Mouse (Mus musculus) B cell, adult 62 days (primary cell): ENCODE results near the gene Cdc7. TPM values are rescaled to one million over a fixed set of nuclear protein-coding genes. Genes with fewer than 3 reads are reported as not detected.

Experiments used
- total RNA-seq: library from RNA; stranded (reverse); gene quantifications from 4 replicates; pipeline ENCODE4 v1.2.4, GENCODE M21; 2023

Cdc7 gene
- total RNA-seq, result 14.3 to 19.7 TPM (median 16.9 TPM) in 4 replicates

GRCm38 (mm10) chr5:106963584-106964512 is at the start of gene Cdc7:
Gene Cdc7 (plus strand): TSS chr5:106964322.

GRCm38 (mm10) chr5:106925488-106926368 is 38.4 kb upstream of the Cdc7 start, which contains the start of gene Hfm1:
Gene Hfm1 (minus strand): TSS chr5:106926321.

Other genes with a start within 250 kb of the Cdc7 start
- gene Hfm1, start 38.0 kb upstream of the Cdc7 start, total RNA-seq, result not detected in 4 replicates